Mouse (Mus musculus): Measurements from ENCODE around the gene Zkscan5.

Zkscan5 gene

GRCm38 (mm10) chr5:145203936-145204691 lies at the start of gene Zkscan5:
Gene Zkscan5, plus strand, starts transcription at chr5:145204562.
- TF ChIP-seq GATA4 (IDR thresholded peaks at IDR 0.05; ENCODE audit: insufficient replicate concordance, low read length), result peak; percentile 63; the same call in 1 of the 2 replicates

GRCm38 (mm10) chr5:145161361-145161760 lies 43.0 kb upstream of the Zkscan5 start:
- no peak for TF ChIP-seq GATA4 (IDR thresholded peaks at IDR 0.05; ENCODE audit: insufficient replicate concordance, low read length)

- TF ChIP-seq GATA4 (IDR thresholded peaks at IDR 0.05; ENCODE audit: insufficient replicate concordance, low read length), result no peak
These were observed 39.7 kb upstream of the Zkscan5 start for GRCm38 (mm10) chr5:145164710-145165109.

DNA sequence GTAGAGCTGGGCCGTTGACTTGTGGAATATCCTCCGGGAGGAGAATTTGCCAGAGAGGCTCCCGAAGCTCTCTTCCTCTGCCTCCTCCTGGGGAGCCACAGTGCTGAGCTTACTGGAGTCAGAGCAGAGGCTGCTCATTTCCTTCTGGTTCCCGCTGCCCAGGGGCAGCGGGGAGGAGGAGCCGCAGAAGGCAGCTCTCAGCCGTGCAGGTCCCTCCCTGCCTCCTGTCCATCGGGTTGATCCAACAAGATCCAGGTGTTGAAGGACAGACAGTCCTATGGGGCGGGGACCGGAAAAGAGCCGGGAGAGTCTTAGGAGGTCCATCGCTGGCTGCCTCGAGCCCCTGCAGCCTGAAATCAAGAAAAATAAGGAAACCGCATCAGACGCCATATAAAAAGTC lies 39.2 kb upstream of the Zkscan5 start:
- TF ChIP-seq GATA4 (IDR thresholded peaks at IDR 0.05; ENCODE audit: insufficient replicate concordance, low read length), result no peak

GRCm38 (mm10) chr5:145166536-145167305 lies 37.6 kb upstream of the Zkscan5 start, which contains the start of the genes Ptcd1 and Cpsf4:
Gene Ptcd1, minus strand, starts transcription at chr5:145167108.
Gene Cpsf4, plus strand, starts transcription at chr5:145167213.
- TF ChIP-seq GATA4 (IDR thresholded peaks at IDR 0.05; ENCODE audit: insufficient replicate concordance, low read length), result peak; percentile 40; the same call in 1 of the 2 replicates

- TF ChIP-seq GATA4 (IDR thresholded peaks at IDR 0.05; ENCODE audit: insufficient replicate concordance, low read length), result no peak
These were observed 37.1 kb upstream of the Zkscan5 start for GRCm38 (mm10) chr5:145167306-145167661.

DNA sequence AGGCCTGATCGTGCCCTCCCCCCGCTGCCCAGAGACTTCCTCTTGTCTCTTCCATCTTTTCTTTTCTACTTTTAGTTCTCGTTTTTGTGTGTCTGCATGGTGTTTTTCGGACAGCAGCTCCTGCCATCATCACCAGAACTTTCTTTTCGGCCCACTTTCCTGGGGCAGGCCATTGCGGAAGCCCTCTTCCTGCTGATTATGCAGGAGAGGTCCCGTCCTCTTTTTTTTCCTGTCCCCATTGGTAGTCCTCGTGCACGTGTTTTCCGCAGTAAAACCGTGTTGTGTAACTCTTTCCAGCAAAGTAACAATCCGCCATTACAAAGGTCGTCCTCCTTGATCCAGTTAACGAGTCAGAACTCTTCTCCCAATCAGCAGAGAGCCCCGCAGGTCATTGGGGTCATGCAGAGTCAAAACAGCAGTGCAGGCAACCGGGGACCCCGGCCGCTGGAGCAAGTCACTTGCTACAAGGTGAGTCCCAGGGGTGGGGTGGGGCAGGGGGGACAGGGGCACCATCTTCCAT lies 25.8 kb upstream of the Zkscan5 start:
- TF ChIP-seq GATA4 (IDR thresholded peaks at IDR 0.05; ENCODE audit: insufficient replicate concordance, low read length), result no peak

DNA sequence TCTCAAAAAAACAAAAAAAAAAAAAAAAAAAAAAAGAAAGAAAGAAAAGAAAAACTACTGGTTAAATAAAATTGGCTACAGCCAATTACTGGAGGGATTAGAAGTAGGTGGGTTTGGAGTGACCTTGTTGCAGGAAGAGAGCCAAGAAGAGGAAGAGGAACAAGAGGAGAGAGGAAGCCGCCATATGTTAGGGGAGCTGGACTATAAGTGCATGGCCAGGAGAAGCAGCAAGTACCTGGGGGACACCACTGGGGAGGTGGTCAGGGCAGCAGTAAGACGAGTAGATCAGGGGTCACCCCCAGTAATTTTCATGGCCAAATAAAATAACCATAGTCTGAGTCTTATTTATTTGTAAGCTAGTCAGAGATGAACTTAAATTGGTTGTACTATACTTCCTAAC lies 19.1 kb upstream of the Zkscan5 start:
- TF ChIP-seq GATA4 (IDR thresholded peaks at IDR 0.05; ENCODE audit: insufficient replicate concordance, low read length), result no peak

DNA sequence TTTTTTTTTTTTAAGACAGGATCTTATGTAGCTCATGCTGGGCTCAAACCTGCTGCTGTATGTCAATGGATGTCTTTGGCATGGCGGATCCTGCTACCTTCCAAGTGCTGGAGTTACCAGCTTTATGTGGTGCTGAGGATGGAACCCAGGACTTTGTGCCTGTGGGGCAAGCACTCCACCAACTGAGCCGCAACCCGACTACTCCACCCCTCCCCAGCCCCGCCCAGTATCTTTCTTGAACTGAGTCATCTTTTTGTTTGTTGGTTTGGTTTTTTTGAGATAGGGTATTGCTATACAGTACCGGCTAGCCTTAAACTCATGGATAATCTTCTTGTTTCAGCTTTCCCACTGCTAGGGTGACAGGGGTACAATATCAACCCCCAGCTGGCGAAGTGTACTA lies 14.9 kb upstream of the Zkscan5 start:
- TF ChIP-seq GATA4 (IDR thresholded peaks at IDR 0.05; ENCODE audit: insufficient replicate concordance, low read length), result no peak

GRCm38 (mm10) chr5:145190373-145190772 lies 14.0 kb upstream of the Zkscan5 start:
- TF ChIP-seq GATA4 (IDR thresholded peaks at IDR 0.05; ENCODE audit: insufficient replicate concordance, low read length), result no peak

DNA sequence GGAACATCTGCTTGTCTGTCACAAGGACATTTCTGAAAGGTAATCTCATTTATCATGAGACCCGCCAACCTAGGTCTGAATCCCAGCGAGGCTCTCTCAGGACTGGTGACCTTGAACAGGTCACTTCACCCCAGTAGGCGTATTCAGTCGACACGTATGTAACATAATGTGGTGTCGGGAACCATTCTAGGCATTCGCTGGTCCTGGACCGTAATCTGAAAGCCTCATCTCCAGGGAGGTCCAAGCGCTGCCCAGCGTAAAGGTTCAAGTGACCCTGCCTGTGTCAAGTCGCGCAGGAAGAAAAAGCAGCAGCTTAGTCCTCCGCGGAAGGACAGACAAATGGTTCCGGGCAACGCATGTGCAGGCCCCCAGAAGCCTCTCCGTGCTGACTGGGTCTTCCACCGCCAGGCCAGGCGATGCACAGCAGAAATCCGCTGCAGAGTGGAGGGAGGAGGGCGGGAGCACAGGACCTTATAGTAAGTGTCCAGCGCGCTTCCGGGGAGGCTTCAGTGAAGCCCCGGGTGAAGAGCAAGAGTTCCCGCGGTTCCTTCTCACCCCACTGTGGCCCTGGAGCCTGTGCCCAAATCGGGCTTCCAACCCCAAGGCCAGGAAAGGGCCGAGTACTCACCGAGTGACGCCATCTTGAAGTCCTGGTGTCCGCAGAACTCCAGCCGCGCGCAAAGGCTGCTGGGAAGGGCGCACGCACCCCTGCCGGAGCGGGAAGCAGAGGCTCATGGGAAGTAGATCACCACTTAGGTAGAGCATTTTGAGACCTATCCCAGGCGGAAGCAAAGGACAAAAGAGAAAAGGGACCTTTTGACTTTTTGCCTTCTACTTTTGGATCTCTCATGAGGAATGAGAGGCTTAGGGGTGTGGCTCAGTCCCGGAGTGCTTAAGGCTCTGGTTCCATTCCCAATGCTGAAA lies 13.2 kb upstream of the Zkscan5 start:
- TF ChIP-seq GATA4 (IDR thresholded peaks at IDR 0.05; ENCODE audit: insufficient replicate concordance, low read length), result peak; percentile 31; the same call in 1 of the 2 replicates

DNA sequence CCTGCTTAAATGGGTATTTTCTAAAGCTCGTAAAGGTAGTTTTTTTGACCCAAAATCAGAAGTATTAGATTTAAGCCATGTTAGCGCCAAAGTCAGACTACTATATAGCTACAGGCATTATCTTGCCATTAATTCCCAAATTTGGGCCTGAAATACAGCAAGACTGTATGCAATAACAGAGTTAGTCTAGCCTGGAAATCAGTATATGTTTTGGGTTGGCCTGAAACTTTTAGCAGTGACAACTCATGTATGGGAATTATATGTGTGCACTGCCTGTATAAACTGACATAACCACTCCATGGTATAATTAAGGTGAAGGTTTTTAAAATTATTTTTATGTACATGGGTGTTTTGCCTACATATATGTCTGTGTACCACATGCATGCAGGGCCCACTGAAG lies 12.4 kb upstream of the Zkscan5 start, which contains the start of gene Atp5j2:
TSS of gene Atp5j2 (minus strand) at position 101 of the 400 bp plus-strand sequence.
- no peak for TF ChIP-seq GATA4 (IDR thresholded peaks at IDR 0.05; ENCODE audit: insufficient replicate concordance, low read length)

DNA sequence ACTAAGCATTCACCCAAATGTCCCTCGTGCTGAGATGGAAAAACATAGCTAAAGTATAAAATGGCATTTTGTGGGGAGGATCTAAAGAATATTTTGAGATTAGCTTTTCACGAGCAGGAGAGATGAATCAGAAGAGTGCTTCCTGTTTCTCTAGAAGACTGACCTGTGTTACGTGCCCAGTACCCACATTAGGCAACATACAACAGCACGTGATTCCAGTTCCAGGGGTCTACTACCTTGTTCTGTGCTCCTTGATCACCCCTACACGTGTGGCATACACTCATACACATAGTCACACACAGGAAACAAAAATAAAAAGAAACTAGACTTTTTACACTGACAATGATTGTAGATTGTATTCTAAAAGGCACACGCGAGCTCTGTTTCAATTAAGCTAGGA lies 4.0 kb upstream of the Zkscan5 start:
- no peak for TF ChIP-seq GATA4 (IDR thresholded peaks at IDR 0.05; ENCODE audit: insufficient replicate concordance, low read length)

- no peak for TF ChIP-seq GATA4 (IDR thresholded peaks at IDR 0.05; ENCODE audit: insufficient replicate concordance, low read length)
These were observed 2.9 kb upstream of the Zkscan5 start, which contains the start of gene Zkscan14 for GRCm38 (mm10) chr5:145201321-145201991. Gene Zkscan14, minus strand, starts transcription at chr5:145201868.
